Mouse (Mus musculus) CD4-positive, CD25-positive, alpha-beta regulatory T cell (primary cell): Measurements from ENCODE around the gene Zfp948. TPM values are rescaled to one million over a fixed set of nuclear protein-coding genes. Genes with fewer than 3 reads are reported as not detected.

ENCODE experiments used
- polyA plus RNA-seq: library from polyadenylated mRNA; unstranded; fragments of 100-300 nt; shearing (Covaris generic); gene quantifications from one replicate; pipeline ENCODE4 v1.2.1, GENCODE M21; 2017

Gene Zfp948
- polyA plus RNA-seq = 4.2 TPM

DNA sequence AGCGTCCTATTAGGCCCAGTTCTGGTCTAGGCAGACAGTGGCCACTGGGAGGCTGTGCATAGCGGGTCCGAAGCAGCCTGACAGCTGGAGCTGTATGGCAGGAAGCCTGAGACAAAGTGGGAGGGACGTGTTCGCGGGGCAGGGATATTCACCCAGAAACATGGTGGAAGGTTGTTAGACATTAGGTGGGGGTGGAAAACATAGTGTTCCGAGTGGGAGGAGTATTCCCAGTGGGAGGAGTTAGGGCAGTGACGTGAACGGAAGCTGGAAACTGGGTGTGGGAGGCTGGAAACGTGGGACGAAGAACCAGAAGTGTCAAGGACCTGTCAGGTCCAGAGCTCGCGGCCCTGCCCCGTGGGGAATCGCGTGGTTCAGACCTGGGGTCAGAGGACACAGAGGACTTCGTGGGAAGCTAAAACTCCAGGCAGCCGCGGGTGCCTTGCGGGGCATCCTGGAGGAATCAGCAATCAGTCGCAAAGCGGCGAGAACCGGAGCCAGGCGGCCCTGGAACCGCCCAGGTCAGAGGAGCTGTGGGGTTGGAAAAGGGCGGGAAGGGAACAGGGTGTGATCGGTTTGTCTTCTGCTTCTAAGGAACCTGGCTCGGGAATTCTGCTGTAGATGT, at the start of gene Zfp948:
TSS of gene Zfp948 (plus strand) at position 281 of the 622 bp plus-strand sequence.

DNA sequence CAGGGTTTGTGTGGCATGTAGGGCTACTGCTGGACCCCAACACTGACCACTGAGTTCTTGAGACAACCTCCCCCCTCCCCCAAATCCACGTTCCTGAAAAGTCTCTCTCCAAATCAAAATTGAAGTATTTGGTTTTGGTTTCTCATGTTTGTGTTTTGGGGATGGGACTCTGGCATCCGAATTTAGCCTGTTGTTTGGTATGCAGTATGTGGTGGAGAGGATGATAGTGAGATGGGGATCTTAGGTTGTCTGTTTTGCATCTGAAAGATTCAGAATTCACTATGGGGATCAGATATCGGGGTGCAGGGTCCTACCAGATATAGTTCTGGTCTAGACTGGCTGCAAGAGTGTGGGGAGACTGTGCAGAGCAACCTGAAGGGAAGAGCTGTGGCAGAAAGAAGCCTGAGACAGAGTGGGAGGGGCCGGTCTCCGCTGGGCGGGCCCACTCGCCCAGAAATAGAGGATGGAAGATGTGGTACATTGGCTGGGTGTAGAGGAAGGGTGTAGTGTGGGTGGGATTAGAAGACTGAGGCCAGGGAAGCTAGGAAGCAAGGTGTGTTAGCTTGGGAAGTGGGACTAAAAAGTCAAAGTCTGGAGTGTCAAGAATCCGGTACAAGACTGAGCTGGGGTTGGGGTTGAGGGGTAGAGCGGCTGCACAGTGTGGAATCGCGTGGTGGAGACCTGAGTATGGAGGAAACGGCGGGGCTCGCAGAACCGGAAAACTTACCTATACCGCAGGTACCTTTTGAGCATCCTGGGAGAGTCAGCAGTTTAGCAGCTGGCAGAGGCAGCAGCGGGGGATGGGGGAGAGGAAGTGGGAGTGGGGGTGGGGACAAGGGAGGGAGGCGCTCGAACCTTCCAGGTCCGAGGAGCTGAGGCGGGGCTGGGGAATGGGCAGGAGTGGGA, 31.5 kb upstream of the Zfp948 start, which contains the start of gene Zfp52:
TSS of gene Zfp52 (plus strand) at position 444 of the 906 bp plus-strand sequence.

Other genes starting within 250 kb of the Zfp948 start
- 15.4 TPM for gene Zfp677, start 183.3 kb upstream of the Zfp948 start, polyA plus RNA-seq
- gene Zfp54, start 143.8 kb upstream of the Zfp948 start, polyA plus RNA-seq = 8.9 TPM
- 42.1 TPM for gene Zfp51, start 116.6 kb upstream of the Zfp948 start, polyA plus RNA-seq
- gene Zfp53, start 78.0 kb upstream of the Zfp948 start, polyA plus RNA-seq = 67.0 TPM
- gene Zfp52, start 31.5 kb upstream of the Zfp948 start, polyA plus RNA-seq = 19.6 TPM
- 10.1 TPM for gene Zfp983, start 83.6 kb downstream of the Zfp948 start, polyA plus RNA-seq
- gene Gm10226, start 124.9 kb downstream of the Zfp948 start, polyA plus RNA-seq = 16.0 TPM
- 5.6 TPM for gene Zfp760, start 140.7 kb downstream of the Zfp948 start, polyA plus RNA-seq
- gene Zfp229, start 163.8 kb downstream of the Zfp948 start, polyA plus RNA-seq = 0.59 TPM